Mouse (Mus musculus): ENCODE results near the gene Map3k5.
"Not testable (repeated sequence)": the region's sequence is repeated elsewhere in the genome, so short reads cannot be mapped to it uniquely, and the experiment has no call there.

Map3k5 gene

GRCm38 (mm10) chr10:19934384-19935294 lies at the start of gene Map3k5:
Gene Map3k5, plus strand, starts transcription at chr10:19934472.
- DNase-seq (ENCODE audit: low read depth in 2 of 2, low spot score in 2 of 2), result peak; percentile 32 to 40

- DNase-seq (ENCODE audit: low read depth in 2 of 2, low spot score in 2 of 2), result no peak
These were observed 48.0 kb upstream of the Map3k5 start for GRCm38 (mm10) chr10:19886249-19886648.

- DNase-seq (ENCODE audit: low read depth in 2 of 2, low spot score in 2 of 2), result no peak
These were observed 44.4 kb upstream of the Map3k5 start for GRCm38 (mm10) chr10:19889908-19890307.

GRCm38 (mm10) chr10:19891686-19892085 lies 42.6 kb upstream of the Map3k5 start:
- DNase-seq (ENCODE audit: low read depth in 2 of 2, low spot score in 2 of 2), result no peak

- DNase-seq (ENCODE audit: low read depth in 2 of 2, low spot score in 2 of 2), result no peak
These were observed 41.1 kb upstream of the Map3k5 start for GRCm38 (mm10) chr10:19893146-19893545.

GRCm38 (mm10) chr10:19893976-19894375 lies 40.3 kb upstream of the Map3k5 start:
- peak; percentile 31 to 50 for DNase-seq (ENCODE audit: low read depth in 2 of 2, low spot score in 2 of 2)

- no peak for DNase-seq (ENCODE audit: low read depth in 2 of 2, low spot score in 2 of 2)
These were observed 34.1 kb upstream of the Map3k5 start for GRCm38 (mm10) chr10:19900191-19900590.

- no peak for DNase-seq (ENCODE audit: low read depth in 2 of 2, low spot score in 2 of 2)
These were observed 32.3 kb upstream of the Map3k5 start for GRCm38 (mm10) chr10:19901992-19902391.

GRCm38 (mm10) chr10:19904077-19904820 lies 30.0 kb upstream of the Map3k5 start:
- no peak for DNase-seq (ENCODE audit: low read depth in 2 of 2, low spot score in 2 of 2)

GRCm38 (mm10) chr10:19907246-19907804 lies 26.9 kb upstream of the Map3k5 start, which contains the start of gene Pex7:
Gene Pex7, minus strand, starts transcription at chr10:19907689.
- DNase-seq (ENCODE audit: low read depth in 2 of 2, low spot score in 2 of 2), result peak; percentile 85 to 90

GRCm38 (mm10) chr10:19908076-19908475 lies 26.2 kb upstream of the Map3k5 start:
- no peak for DNase-seq (ENCODE audit: low read depth in 2 of 2, low spot score in 2 of 2)

- no peak for DNase-seq (ENCODE audit: low read depth in 2 of 2, low spot score in 2 of 2)
These were observed 23.8 kb upstream of the Map3k5 start for GRCm38 (mm10) chr10:19910516-19910915.

- no peak for DNase-seq (ENCODE audit: low read depth in 2 of 2, low spot score in 2 of 2)
These were observed 22.7 kb upstream of the Map3k5 start for GRCm38 (mm10) chr10:19911583-19911982.

GRCm38 (mm10) chr10:19913806-19914205 lies 20.5 kb upstream of the Map3k5 start:
- DNase-seq (ENCODE audit: low read depth in 2 of 2, low spot score in 2 of 2), result no peak

GRCm38 (mm10) chr10:19915301-19915700 lies 19.0 kb upstream of the Map3k5 start:
- DNase-seq (ENCODE audit: low read depth in 2 of 2, low spot score in 2 of 2), result no peak

- no peak for DNase-seq (ENCODE audit: low read depth in 2 of 2, low spot score in 2 of 2)
These were observed 11.9 kb upstream of the Map3k5 start for GRCm38 (mm10) chr10:19922410-19922809.

GRCm38 (mm10) chr10:19924256-19924655 lies 10.0 kb upstream of the Map3k5 start:
- no peak for DNase-seq (ENCODE audit: low read depth in 2 of 2, low spot score in 2 of 2)

GRCm38 (mm10) chr10:19926391-19926897 lies 7.8 kb upstream of the Map3k5 start:
- not testable (repeated sequence) for DNase-seq (ENCODE audit: low read depth in 2 of 2, low spot score in 2 of 2)

- no peak for DNase-seq (ENCODE audit: low read depth in 2 of 2, low spot score in 2 of 2)
These were observed 6.1 kb upstream of the Map3k5 start for GRCm38 (mm10) chr10:19928205-19928604.

GRCm38 (mm10) chr10:19932986-19933385 lies 1.3 kb upstream of the Map3k5 start:
- DNase-seq (ENCODE audit: low read depth in 2 of 2, low spot score in 2 of 2), result no peak

All from CD8-positive naive resting alpha-beta T cell, adult 2 months (primary cell).